Mouse (Mus musculus) liver, adult 2 months (tissue): ENCODE data around the gene Gvin1.

Experiments used
- CTCF ChIP-seq: fragments of 200-500 bp; IDR thresholded peaks from 2 replicates; pipeline ENCODE4 v1.5.1; 2011; ENCODE audit warnings: low read depth, low read length, control low read depth
- POLR2A ChIP-seq: fragments of 200-500 bp; IDR thresholded peaks from 2 replicates; pipeline ENCODE4 v1.6.1; 2011; ENCODE audit warnings: low read length, control low read depth; ENCODE audit not compliant: insufficient read depth; ENCODE audit errors: extremely low read depth

GRCm38 (mm10) chr7:106236327-106237191 is 21.4 kb upstream of the Gvin1 start:
- TF ChIP-seq CTCF (no peak), POLR2A (no peak)
